Mouse (Mus musculus) ES-Bruce4 (cell line): ENCODE measurements at regions not wholly inside any gene's neighbourhood (a gene's known extent, or its start where the extent isn't known, plus 50 kb on each side); places are given as distances from the start of the nearest gene placed in this dataset.

Source experiments
- CTCF ChIP-seq: IDR thresholded peaks from one replicate; pipeline ENCODE4 v1.8.1; 2011; ENCODE audit warnings: low read depth, low read length
- EP300 ChIP-seq: IDR thresholded peaks from 2 replicates; pipeline ENCODE4 v1.6.1; 2011; ENCODE audit warnings: low read depth, low read length; ENCODE audit not compliant: insufficient read depth
- POLR2A ChIP-seq: IDR thresholded peaks from one replicate; pipeline ENCODE4 v1.8.1; 2011; ENCODE audit warnings: low read length; ENCODE audit not compliant: insufficient read depth

GRCm38 (mm10) chr10:29590187-29590586 lies 54.5 kb upstream of the Rspo3 start:
- TF ChIP-seq POLR2A, result no peak
- TF ChIP-seq EP300, result no peak
- no peak for TF ChIP-seq CTCF
